12 mouse cellular contexts compared by ENCODE assay signal in the genomic region with DNA sequence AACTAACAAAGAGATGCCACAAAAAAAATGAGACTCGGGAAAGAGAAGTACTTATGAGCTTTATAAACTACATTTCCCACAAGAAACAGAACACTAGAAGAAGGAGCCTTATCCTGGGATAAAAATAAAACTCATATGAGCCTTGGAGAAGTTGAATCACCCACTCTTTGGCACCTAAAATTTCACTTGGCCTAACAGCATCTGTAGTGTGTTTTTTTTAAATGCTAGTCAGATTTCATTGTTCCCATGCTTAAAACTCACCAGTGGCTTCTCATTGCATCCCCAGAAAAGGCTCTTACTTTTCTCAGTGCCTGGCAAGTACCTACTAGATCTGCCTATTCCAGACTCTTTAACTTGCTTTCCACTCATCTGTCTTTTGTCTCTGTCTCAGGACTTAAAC.
"Had no signal": no experiment of that assay in that cellular context is flagged by ENCODE, and none has a peak within 500 bp of the region (broad histone marks: within the 10 kb centered on the region; RNA-seq: fewer than 3 reads in every experiment).

No protein-coding gene starts in this region.

- H3K27ac ChIP-seq: intestine, embryonic 15.5 days; limb, embryonic 10.5 days; liver, embryonic 12.5 days; midbrain, embryonic 12.5 days; neural tube, embryonic 13.5 days had no signal

- DNase-seq: kidney, adult 18-20 months; kidney, postnatal 10 days; kidney, postnatal 4 days; retina, postnatal 1 day; right cerebral cortex, postnatal 14 days; spleen, adult 18-20 months; thymus, postnatal 36 days had no signal

- H3K4me3 ChIP-seq: intestine, embryonic 15.5 days; limb, embryonic 10.5 days; liver, embryonic 12.5 days; midbrain, embryonic 12.5 days; neural tube, embryonic 13.5 days had no signal
